Mouse (Mus musculus) bone marrow macrophage, adult 2 months (primary cell): ENCODE results near the gene Ncapd2.

Experiments used
- CTCF ChIP-seq: IDR thresholded peaks from 2 replicates; pipeline ENCODE4 v1.5.1; 2012; ENCODE audit warnings: low read depth, mild to moderate bottlenecking, low read length, moderate library complexity
- POLR2A ChIP-seq: IDR thresholded peaks from 2 replicates; pipeline ENCODE4 v1.6.1; 2012; ENCODE audit warnings: mild to moderate bottlenecking, low read depth, low read length, borderline replicate concordance

GRCm38 (mm10) chr6:125143128-125143527 is 48.4 kb downstream of the Ncapd2 start:
- TF ChIP-seq CTCF: no peak
- no peak for TF ChIP-seq POLR2A
